ENCODE assay signal across 10 mouse cellular contexts in the genomic region with DNA sequence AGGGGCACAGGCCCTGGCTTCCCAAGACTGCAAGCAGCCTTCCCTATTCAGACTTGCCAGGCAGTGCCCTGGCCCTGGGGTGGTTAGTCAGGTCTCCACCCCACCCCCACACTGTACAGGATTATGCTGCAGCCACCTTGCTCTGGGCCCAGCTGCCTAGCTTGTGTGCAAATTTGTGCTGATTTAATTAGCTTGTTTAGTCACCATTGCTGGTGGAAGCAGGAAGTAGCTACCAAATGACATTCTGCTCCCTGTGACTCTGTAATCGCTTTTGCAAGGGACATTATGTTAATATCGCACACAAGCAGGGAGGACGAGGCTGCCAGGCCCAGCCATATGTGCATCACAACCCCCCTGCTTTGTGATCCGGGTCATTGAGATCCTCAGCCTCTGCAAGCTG.
A peak's percentile ranks its signal among the peaks of the same experiment; 100 is the strongest.
DNase-seq lines count a peak whose midpoint lies in the region; ATAC-seq lines count a peak whose summit lies in the region.
"Had no signal": no experiment of that assay in that cellular context is flagged by ENCODE, and none has a peak within 500 bp of the region (broad histone marks: within the 10 kb centered on the region; RNA-seq: fewer than 3 reads in every experiment).

No protein-coding gene starts in this region.

- peaks cover 24% of the 10 kb centered on the region for H3K4me1 ChIP-seq in brown adipose tissue, adult 24 weeks (ENCODE audit: control insufficient read depth, insufficient read depth, insufficient read length, low read length)
- H3K4me1 ChIP-seq in hindbrain, embryonic 13.5 days (replicated peaks), result peaks cover 43% of the 10 kb centered on the region
- H3K4me1 ChIP-seq in midbrain, embryonic 10.5 days, result peaks cover 57% of the 10 kb centered on the region

- peak overlapping the region; percentile 30; the same call in 1 of the 2 replicates for H3K9ac ChIP-seq in hindbrain, embryonic 13.5 days
- H3K9ac ChIP-seq: embryonic facial prominence, embryonic 12.5 days; lung, embryonic 15.5 days had no signal

- 0 out of 2 replicates have a peak overlapping the region, but pooled peaks have one; percentile 28 for H3K27ac ChIP-seq in brown adipose tissue, adult 24 weeks (replicated peaks; ENCODE audit: low read depth, low read length)
- H3K27ac ChIP-seq in hindbrain, embryonic 13.5 days, result peak overlapping the region; percentile 74
- peak overlapping the region; percentile 73 for H3K27ac ChIP-seq in midbrain, embryonic 10.5 days (replicated peaks)
- H3K27ac ChIP-seq: embryonic facial prominence, embryonic 12.5 days; lung, embryonic 15.5 days had no signal

- no peaks in the 10 kb centered on the region for H3K36me3 ChIP-seq in hindbrain, embryonic 13.5 days
- H3K36me3 ChIP-seq in midbrain, embryonic 10.5 days, result no peaks in the 10 kb centered on the region
- H3K36me3 ChIP-seq: embryonic facial prominence, embryonic 12.5 days; lung, embryonic 15.5 days had no signal

- H3K4me3 ChIP-seq in brown adipose tissue, adult 24 weeks (ENCODE audit: insufficient read depth, low read depth, low read length), result no peak overlapping the region
- H3K4me3 ChIP-seq in hindbrain, embryonic 13.5 days, result no peak overlapping the region
- H3K4me3 ChIP-seq in midbrain, embryonic 10.5 days, result no peak overlapping the region
- H3K4me3 ChIP-seq: embryonic facial prominence, embryonic 12.5 days; lung, embryonic 15.5 days had no signal

- intact Hi-C loops in heart, postnatal 25 days (cut with DNase I), result no loop called here
- intact Hi-C loops in gastrocnemius, postnatal 36 days (cut with DNase I), result no loop called here

- DNase-seq in A20 (ENCODE audit: low read depth, low spot score), result peak; percentile 83
- DNase-seq in midbrain, embryonic 10.5 days (ENCODE audit: low spot score), result no peak
- DNase-seq in heart, postnatal 25 days (ENCODE audit: low spot score), result no peak
- DNase-seq in gastrocnemius, adult 18-20 months (ENCODE audit: low spot score), result no peak
- DNase-seq in lung, postnatal 25 days (ENCODE audit: low spot score), result no peak
- DNase-seq in gastrocnemius, postnatal 36 days, result no peak

- peak; percentile 88 for ATAC-seq in hindbrain, embryonic 13.5 days (ENCODE audit: low FRiP score)

- WGBS in hindbrain, embryonic 13.5 days, result 19% methylated on average over 4 of the region's 4 CpGs
- 72% methylated on average over 4 of the region's 4 CpGs for WGBS in midbrain, embryonic 10.5 days

- H3K4me2 ChIP-seq in hindbrain, embryonic 13.5 days, result no peak overlapping the region
- H3K4me2 ChIP-seq: embryonic facial prominence, embryonic 12.5 days; lung, embryonic 15.5 days had no signal

- no peaks in the 10 kb centered on the region for H3K9me3 ChIP-seq in hindbrain, embryonic 13.5 days
- H3K9me3 ChIP-seq in midbrain, embryonic 10.5 days (replicated peaks), result no peaks in the 10 kb centered on the region
- H3K9me3 ChIP-seq: embryonic facial prominence, embryonic 12.5 days; lung, embryonic 15.5 days had no signal

- no peaks in the 10 kb centered on the region for H3K27me3 ChIP-seq in hindbrain, embryonic 13.5 days
- no peaks in the 10 kb centered on the region for H3K27me3 ChIP-seq in midbrain, embryonic 10.5 days (ENCODE audit: low read depth, poor library complexity, severe bottlenecking)
- H3K27me3 ChIP-seq: embryonic facial prominence, embryonic 12.5 days; lung, embryonic 15.5 days had no signal
